Mouse (Mus musculus) testis, adult 2 months (tissue): Measurements from ENCODE around the gene Snx12.

Experiments
- CTCF ChIP-seq: fragments of 200-500 bp; IDR thresholded peaks from 2 replicates; pipeline ENCODE4 v1.5.1; 2012; ENCODE audit warnings: low read depth, mild to moderate bottlenecking, inconsistent platforms, low read length, moderate library complexity; ENCODE audit not compliant: control insufficient read depth, insufficient read depth, insufficient replicate concordance
- POLR2A ChIP-seq: fragments of 200-500 bp; IDR thresholded peaks from 2 replicates; pipeline ENCODE4 v1.6.1; 2012; ENCODE audit warnings: low read depth, mild to moderate bottlenecking, inconsistent platforms, low read length, moderate library complexity; ENCODE audit not compliant: control insufficient read depth

- TF ChIP-seq CTCF, result no peak
- no peak for TF ChIP-seq POLR2A
These were observed 66.0 kb downstream of the Snx12 start for GRCm38 (mm10) chrX:101156369-101156768.
